ENCODE assay signal across 16 mouse cellular contexts in the genomic region with DNA sequence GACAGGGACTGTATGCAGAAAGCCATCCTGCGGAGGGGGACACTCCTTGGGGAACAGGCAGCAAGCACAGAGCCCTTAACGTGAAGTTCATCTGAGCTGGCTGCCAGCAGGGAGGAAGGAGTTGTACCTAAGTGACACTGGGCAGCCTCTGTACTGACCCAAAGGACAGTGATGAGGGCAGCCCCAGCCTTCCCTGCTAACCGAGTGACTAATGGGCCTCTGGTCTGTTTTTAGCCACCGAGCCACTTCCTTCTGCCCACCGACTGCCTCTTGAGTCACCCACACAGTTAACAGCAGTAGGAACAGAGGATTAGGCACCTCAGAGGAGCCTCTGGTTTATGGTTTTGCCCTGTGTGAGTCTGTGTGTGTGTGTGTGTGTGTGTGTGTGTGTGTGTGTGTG. TPM values are rescaled to one million over a fixed set of nuclear protein-coding genes. Genes with fewer than 3 reads are reported as not detected.
DNase-seq lines count a peak whose midpoint lies in the region; ATAC-seq and TF ChIP-seq lines count a peak whose summit lies in the region.
"Had no signal": no experiment of that assay in that cellular context is flagged by ENCODE, and none has a peak within 500 bp of the region (broad histone marks: within the 10 kb centered on the region; RNA-seq: fewer than 3 reads in every experiment).

No protein-coding gene starts in this region.

- no peak overlapping the region for H3K4me2 ChIP-seq in kidney, embryonic 15.5 days
- H3K4me2 ChIP-seq: hindbrain, embryonic 15.5 days; liver, embryonic 13.5 days had no signal

- 51% methylated on average over 5 of the region's 5 CpGs for WGBS in kidney, embryonic 15.5 days

- H3K27ac ChIP-seq in kidney, embryonic 15.5 days: peak overlapping the region; percentile 86
- H3K27ac ChIP-seq in embryonic fibroblast, embryonic 13.5 days (ENCODE audit: insufficient read depth, low read length): peak overlapping the region; percentile 96
- H3K27ac ChIP-seq: hindbrain, embryonic 15.5 days; liver, embryonic 13.5 days had no signal

- ATAC-seq in kidney, embryonic 15.5 days (replicated peaks; ENCODE audit: low FRiP score): no peak
- no peak for ATAC-seq in megakaryocyte-erythroid progenitor cell, adult 5-6 weeks (replicated peaks; ENCODE audit: low FRiP score, low TSS enrichment, poor library complexity, severe bottlenecking)
- ATAC-seq: CD4-positive, CD25-positive, alpha-beta regulatory T cell, adult 4 months had no signal

- DNase-seq in adrenal gland, postnatal 36 days: peak; percentile 56 to 67
- DNase-seq in adrenal gland, postnatal 4 days (ENCODE audit: low spot score in 2 of 2): no peak
- no peak for DNase-seq in kidney, adult 18-20 months
- peak; percentile 91 for DNase-seq in 3T3-L1 (ENCODE audit: low read depth, low spot score)
- no peak for DNase-seq in right cerebral cortex, postnatal 25 days
- DNase-seq: gastrocnemius, postnatal 10 days; kidney, postnatal 25 days; liver, embryonic 13.5 days; midbrain, embryonic 14.5 days; spleen, adult 18-20 months; thymus, adult 2 months had no signal

- no peak for TF ChIP-seq CTCF in embryonic fibroblast, embryonic 13.5 days (IDR thresholded peaks at IDR 0.05; ENCODE audit: borderline replicate concordance, insufficient read depth, low read length)

- H3K27me3 ChIP-seq in kidney, embryonic 15.5 days: no peaks in the 10 kb centered on the region
- H3K27me3 ChIP-seq: hindbrain, embryonic 15.5 days; liver, embryonic 13.5 days had no signal

- no peaks in the 10 kb centered on the region for H3K9me3 ChIP-seq in kidney, embryonic 15.5 days (replicated peaks)
- H3K9me3 ChIP-seq: hindbrain, embryonic 15.5 days; liver, embryonic 13.5 days had no signal

- TF ChIP-seq POLR2A in embryonic fibroblast, embryonic 13.5 days (IDR thresholded peaks at IDR 0.05; ENCODE audit: low read depth, low read length): no peak; the same call in none of the 2 replicates

- no peaks in the 10 kb centered on the region for H3K36me3 ChIP-seq in kidney, embryonic 15.5 days
- H3K36me3 ChIP-seq: hindbrain, embryonic 15.5 days; liver, embryonic 13.5 days had no signal

- H3K4me3 ChIP-seq in kidney, embryonic 15.5 days (replicated peaks): no peak overlapping the region
- H3K4me3 ChIP-seq in embryonic fibroblast, embryonic 13.5 days (ENCODE audit: insufficient read depth, low read length): no peak overlapping the region
- H3K4me3 ChIP-seq: hindbrain, embryonic 15.5 days; liver, embryonic 13.5 days had no signal

- peak overlapping the region; percentile 21; the same call in 1 of the 2 replicates for H3K9ac ChIP-seq in kidney, embryonic 15.5 days
- H3K9ac ChIP-seq: hindbrain, embryonic 15.5 days; liver, embryonic 13.5 days had no signal

- peaks cover 90% of the 10 kb centered on the region for H3K4me1 ChIP-seq in kidney, embryonic 15.5 days
- H3K4me1 ChIP-seq in embryonic fibroblast, embryonic 13.5 days (ENCODE audit: control insufficient read depth, insufficient read depth, low read length): peaks cover 32% of the 10 kb centered on the region
- H3K4me1 ChIP-seq: hindbrain, embryonic 15.5 days had no signal

RNA-seq across cellular contexts. Expression of a gene that starts 5.6 kb away (rescaled TPM):
- total RNA-seq in adrenal gland, postnatal 36 days (2021): 1 to 10 TPM; 2.7 to 2.8 TPM
- 1 to 10 TPM; 4.7 to 4.9 TPM for total RNA-seq in adrenal gland, postnatal 4 days (2021)
- 5.1 and 6.9 TPM in 2 replicates for polyA plus RNA-seq in kidney, embryonic 15.5 days (2015; fragmentation: Nextera tagmentation; extraction: Ambion mirVana)
- 12.2 and 30.1 TPM in 2 replicates for polyA plus RNA-seq in embryonic fibroblast, embryonic 13.5 days (2011; ENCODE audit: insufficient read length, low read depth, missing spikeins)
- total RNA-seq in megakaryocyte-erythroid progenitor cell, adult 5-6 weeks (2014; fragmentation: Nextera tagmentation): not detected in 2 replicates
- not detected in 2 replicates for total RNA-seq in megakaryocyte-erythroid progenitor cell, adult 5-6 weeks (2017)
- polyA plus RNA-seq: CD4-positive, CD25-positive, alpha-beta regulatory T cell, adult 4 months had no signal

RNA-seq across cellular contexts. Expression of a gene that starts 16.2 kb away (rescaled TPM):
- total RNA-seq in adrenal gland, postnatal 36 days (2021): not detected
- total RNA-seq in adrenal gland, postnatal 4 days (2021): 1 to 10 TPM in 1 of 2 experiments, under 1 TPM in 1; 0.50 to 2.9 TPM
- 0.43 and 0.77 TPM in 2 replicates for polyA plus RNA-seq in kidney, embryonic 15.5 days (2015; fragmentation: Nextera tagmentation; extraction: Ambion mirVana)
- 0.93 and 1.1 TPM in 2 replicates for polyA plus RNA-seq in embryonic fibroblast, embryonic 13.5 days (2011; ENCODE audit: insufficient read length, low read depth, missing spikeins)
- not detected in 2 replicates for total RNA-seq in megakaryocyte-erythroid progenitor cell, adult 5-6 weeks (2014; fragmentation: Nextera tagmentation)
- not detected in 2 replicates for total RNA-seq in megakaryocyte-erythroid progenitor cell, adult 5-6 weeks (2017)
- polyA plus RNA-seq: CD4-positive, CD25-positive, alpha-beta regulatory T cell, adult 4 months; liver, embryonic 13.5 days; midbrain, embryonic 14.5 days had no signal

RNA-seq across cellular contexts. Expression of a gene that starts 24.1 kb away (rescaled TPM):
- total RNA-seq in adrenal gland, postnatal 36 days (2021): 1 to 10 TPM in 1 of 2 experiments, under 1 TPM in 1; 0.99 to 2.1 TPM
- 1 to 10 TPM; 3.2 to 6.0 TPM for total RNA-seq in adrenal gland, postnatal 4 days (2021)
- 3.0 and 3.1 TPM in 2 replicates for polyA plus RNA-seq in kidney, embryonic 15.5 days (2015; fragmentation: Nextera tagmentation; extraction: Ambion mirVana)
- 2.2 and 3.5 TPM in 2 replicates for polyA plus RNA-seq in embryonic fibroblast, embryonic 13.5 days (2011; ENCODE audit: insufficient read length, low read depth, missing spikeins)
- not detected in 2 replicates for total RNA-seq in megakaryocyte-erythroid progenitor cell, adult 5-6 weeks (2014; fragmentation: Nextera tagmentation)
- not detected in 2 replicates for total RNA-seq in megakaryocyte-erythroid progenitor cell, adult 5-6 weeks (2017)
- polyA plus RNA-seq: liver, embryonic 13.5 days had no signal

RNA-seq across cellular contexts. Expression of a gene that starts 34.9 kb away (rescaled TPM):
- total RNA-seq in adrenal gland, postnatal 36 days (2021): under 1 TPM; 0.30 to 0.50 TPM
- total RNA-seq in adrenal gland, postnatal 4 days (2021): under 1 TPM in 1 of 2 experiments, not detected in 1; 0.42 TPM
- polyA plus RNA-seq in kidney, embryonic 15.5 days (2015; fragmentation: Nextera tagmentation; extraction: Ambion mirVana): 1.1 and 1.6 TPM in 2 replicates
- polyA plus RNA-seq in embryonic fibroblast, embryonic 13.5 days (2011; ENCODE audit: insufficient read length, low read depth, missing spikeins): not detected in 2 replicates
- not detected in 2 replicates for total RNA-seq in megakaryocyte-erythroid progenitor cell, adult 5-6 weeks (2014; fragmentation: Nextera tagmentation)
- not detected in 2 replicates for total RNA-seq in megakaryocyte-erythroid progenitor cell, adult 5-6 weeks (2017)
- total RNA-seq: gastrocnemius, postnatal 10 days had no signal

Comparison
In these comparisons a context has a peak if more than half of its experiments do, and no peak if none do; other contexts are left out.
1. DNase-seq: peak in adrenal gland, postnatal 36 days (2 of 2) and 3T3-L1 (single experiment); none in adrenal gland, postnatal 4 days (0 of 2), kidney, adult 18-20 months (single experiment) and right cerebral cortex, postnatal 25 days (single experiment).